Mouse (Mus musculus): ENCODE results near the gene Tspan4.

The Tspan4 gene

GRCm38 (mm10) chr7:141476981-141477370 is 1.9 kb downstream of the Tspan4 start:
- DNase-seq (ENCODE audit: low spot score) = peak; percentile 23

GRCm38 (mm10) chr7:141477578-141478269 is 2.7 kb downstream of the Tspan4 start:
- no peak for DNase-seq (ENCODE audit: low spot score)

GRCm38 (mm10) chr7:141478270-141478748 is 3.3 kb downstream of the Tspan4 start:
- no peak for DNase-seq (ENCODE audit: low spot score)

- peak; percentile 55 for DNase-seq (ENCODE audit: low spot score)
These were observed 5.9 kb downstream of the Tspan4 start for GRCm38 (mm10) chr7:141480842-141481497.

- peak; percentile 25 for DNase-seq (ENCODE audit: low spot score)
These were observed 6.7 kb downstream of the Tspan4 start for GRCm38 (mm10) chr7:141481498-141482401.

- DNase-seq (ENCODE audit: low spot score) = no peak
These were observed 7.5 kb downstream of the Tspan4 start for GRCm38 (mm10) chr7:141482531-141483024.

GRCm38 (mm10) chr7:141483114-141483653 is 8.1 kb downstream of the Tspan4 start:
- DNase-seq (ENCODE audit: low spot score) = no peak

- no peak for DNase-seq (ENCODE audit: low spot score)
These were observed 9.4 kb downstream of the Tspan4 start for GRCm38 (mm10) chr7:141484186-141485120.

- DNase-seq (ENCODE audit: low spot score) = no peak
These were observed 10.1 kb downstream of the Tspan4 start for GRCm38 (mm10) chr7:141485186-141485585.

GRCm38 (mm10) chr7:141485606-141486005 is 10.6 kb downstream of the Tspan4 start:
- DNase-seq (ENCODE audit: low spot score) = no peak

- no peak for DNase-seq (ENCODE audit: low spot score)
These were observed 11.2 kb downstream of the Tspan4 start for GRCm38 (mm10) chr7:141486239-141486638.

- DNase-seq (ENCODE audit: low spot score) = no peak
These were observed 12.1 kb downstream of the Tspan4 start for GRCm38 (mm10) chr7:141487141-141487540.

- no peak for DNase-seq (ENCODE audit: low spot score)
These were observed 16.1 kb downstream of the Tspan4 start for GRCm38 (mm10) chr7:141491151-141491550.

- no peak for DNase-seq (ENCODE audit: low spot score)
These were observed 17.7 kb downstream of the Tspan4 start for GRCm38 (mm10) chr7:141492738-141493137.

- DNase-seq (ENCODE audit: low spot score) = no peak
These were observed 18.7 kb downstream of the Tspan4 start for GRCm38 (mm10) chr7:141493729-141494128.

- no peak for DNase-seq (ENCODE audit: low spot score)
These were observed 20.3 kb downstream of the Tspan4 start for GRCm38 (mm10) chr7:141495379-141495778.

GRCm38 (mm10) chr7:141495940-141496339 is 20.9 kb downstream of the Tspan4 start:
- DNase-seq (ENCODE audit: low spot score) = no peak

- DNase-seq (ENCODE audit: low spot score) = no peak
These were observed 22.6 kb downstream of the Tspan4 start for GRCm38 (mm10) chr7:141497600-141497999.

- DNase-seq (ENCODE audit: low spot score) = no peak
These were observed 26.9 kb downstream of the Tspan4 start for GRCm38 (mm10) chr7:141501820-141502555.

GRCm38 (mm10) chr7:141502556-141502905 is 27.5 kb downstream of the Tspan4 start:
- no peak for DNase-seq (ENCODE audit: low spot score)
